Comparison of ENCODE assay signal across 9 mouse cellular contexts in genomic region chr15:84654975-84655374, GRCm38 (mm10). TPM values are rescaled to one million over a fixed set of nuclear protein-coding genes. Genes with fewer than 3 reads are reported as not detected.
DNase-seq lines count a peak whose midpoint lies in the region; ATAC-seq and TF ChIP-seq lines count a peak whose summit lies in the region.
"Had no signal": no experiment of that assay in that cellular context is flagged by ENCODE, and none has a peak within 500 bp of the region (broad histone marks: within the 10 kb centered on the region; RNA-seq: fewer than 3 reads in every experiment).

No protein-coding gene starts in this region.

- ATAC-seq in granulocyte monocyte progenitor cell, adult 5-6 weeks (replicated peaks; ENCODE audit: poor library complexity, severe bottlenecking) = 0 out of 2 replicates have a peak, but pooled peaks have one; percentile 41
- no peak for ATAC-seq in liver, embryonic 13.5 days (ENCODE audit: low read depth)

- H3K27me3 ChIP-seq in heart, embryonic 10.5 days (ENCODE audit: insufficient read depth, poor library complexity, severe bottlenecking) = peaks cover 8% of the 10 kb centered on the region; the same call in 1 of the 2 replicates
- H3K27me3 ChIP-seq in E14TG2a.4 (ENCODE audit: insufficient read depth, low read length) = peaks cover 14% of the 10 kb centered on the region
- H3K27me3 ChIP-seq in liver, embryonic 13.5 days = peaks cover 8% of the 10 kb centered on the region; the same call in 1 of the 2 replicates

- peak overlapping the region; percentile 91 for H3K27ac ChIP-seq in heart, embryonic 10.5 days
- H3K27ac ChIP-seq in liver, embryonic 13.5 days = 0 out of 2 replicates have a peak overlapping the region, but pooled peaks have one; percentile 59

- no peak overlapping the region for H3K4me2 ChIP-seq in liver, embryonic 13.5 days

- peaks cover 27% of the 10 kb centered on the region for H3K4me1 ChIP-seq in heart, embryonic 10.5 days
- H3K4me1 ChIP-seq in E14TG2a.4 (replicated peaks; ENCODE audit: low read depth, low read length) = peaks cover 77% of the 10 kb centered on the region
- H3K4me1 ChIP-seq in liver, embryonic 13.5 days (replicated peaks) = no peaks in the 10 kb centered on the region

- no peak for DNase-seq in heart, embryonic 10.5 days (ENCODE audit: low spot score)
- no peak for DNase-seq in heart, postnatal 36 days
- DNase-seq in liver, embryonic 13.5 days = no peak
- DNase-seq in urinary bladder, adult 18-20 months (ENCODE audit: low spot score in 2 of 2) = no peak
- DNase-seq in urinary bladder, postnatal 10 days (ENCODE audit: low spot score) = no peak
- DNase-seq in T-cell, adult 2 months (ENCODE audit: low spot score) = no peak
- DNase-seq: cerebellum, adult 11 months had no signal

- WGBS in heart, embryonic 10.5 days = 38% methylated on average over 10 of the region's 10 CpGs
- WGBS in liver, embryonic 13.5 days (ENCODE audit: insufficient replicate concordance) = 45% methylated on average over 10 of the region's 10 CpGs

- peak overlapping the region; percentile 58; the same call in 1 of the 2 replicates for H3K4me3 ChIP-seq in heart, embryonic 10.5 days
- H3K4me3 ChIP-seq in E14TG2a.4 (replicated peaks; ENCODE audit: low read length) = peak overlapping the region; percentile 56
- H3K4me3 ChIP-seq in liver, embryonic 13.5 days (replicated peaks) = no peak overlapping the region

- TF ChIP-seq CTCF in E14TG2a.4 (conservative IDR thresholded peaks at IDR 0.05; ENCODE audit: low read length) = no peak

- intact Hi-C loops in heart, postnatal 36 days (cut with DNase I) = no loop called here

- H3K9me3 ChIP-seq in heart, embryonic 10.5 days = no peaks in the 10 kb centered on the region
- no peaks in the 10 kb centered on the region for H3K9me3 ChIP-seq in E14TG2a.4 (ENCODE audit: low read length)
- no peaks in the 10 kb centered on the region for H3K9me3 ChIP-seq in liver, embryonic 13.5 days (replicated peaks)

- H3K36me3 ChIP-seq in heart, embryonic 10.5 days = no peaks in the 10 kb centered on the region
- no peaks in the 10 kb centered on the region for H3K36me3 ChIP-seq in E14TG2a.4 (ENCODE audit: insufficient read depth, low read length)
- H3K36me3 ChIP-seq in liver, embryonic 13.5 days = no peaks in the 10 kb centered on the region

- no peak overlapping the region for H3K9ac ChIP-seq in liver, embryonic 13.5 days

RNA-seq across cellular contexts. Expression of gene Prr5, which starts 14.4 kb away (rescaled TPM):
- 30.6 and 33.1 TPM in 2 replicates for polyA plus RNA-seq in heart, embryonic 10.5 days (2016; fragmentation: Nextera tagmentation; extraction: Ambion mirVana)
- 1 to 10 TPM; 3.1 to 3.7 TPM for total RNA-seq in heart, postnatal 36 days (2021)
- total RNA-seq in granulocyte monocyte progenitor cell, adult 5-6 weeks (2014; fragmentation: Nextera tagmentation) = 16.4 and 16.9 TPM in 2 replicates
- total RNA-seq in granulocyte monocyte progenitor cell, adult 5-6 weeks (2017) = 3.9 and 4.9 TPM in 2 replicates
- polyA plus RNA-seq in liver, embryonic 13.5 days (2015; fragmentation: Nextera tagmentation; extraction: Ambion mirVana) = 7.6 and 7.8 TPM in 2 replicates
